Comparison of ENCODE assay signal across 31 mouse cellular contexts in genomic region chr1:130811316-130811715, GRCm38 (mm10). TPM values are rescaled to one million over a fixed set of nuclear protein-coding genes. Genes with fewer than 3 reads are reported as not detected.
"Had no signal": no experiment of that assay in that cellular context is flagged by ENCODE, and none has a peak within 500 bp of the region (broad histone marks: within the 10 kb centered on the region; RNA-seq: fewer than 3 reads in every experiment).

No protein-coding gene starts in this region.

- H3K4me2 ChIP-seq: kidney, embryonic 15.5 days; liver, embryonic 13.5 days; midbrain, embryonic 12.5 days; midbrain, embryonic 15.5 days; neural tube, embryonic 13.5 days; stomach, embryonic 15.5 days had no signal

- H3K9me3 ChIP-seq: kidney, embryonic 15.5 days; liver, embryonic 13.5 days; midbrain, embryonic 12.5 days; midbrain, embryonic 15.5 days; neural tube, embryonic 13.5 days; stomach, embryonic 15.5 days had no signal

- H3K36me3 ChIP-seq: kidney, embryonic 15.5 days; liver, embryonic 13.5 days; midbrain, embryonic 12.5 days; midbrain, embryonic 15.5 days; neural tube, embryonic 13.5 days; stomach, embryonic 15.5 days had no signal

- ATAC-seq: midbrain, embryonic 15.5 days had no signal

- H3K4me1 ChIP-seq: kidney, embryonic 15.5 days; liver, embryonic 13.5 days; midbrain, embryonic 12.5 days; midbrain, embryonic 15.5 days; neural tube, embryonic 13.5 days; stomach, embryonic 15.5 days had no signal

- H3K4me3 ChIP-seq: kidney, embryonic 15.5 days; left cerebral cortex, adult 2 months; liver, embryonic 13.5 days; midbrain, embryonic 12.5 days; midbrain, embryonic 15.5 days; myocyte; neural tube, embryonic 13.5 days; stomach, embryonic 15.5 days had no signal

- H3K27me3 ChIP-seq: kidney, embryonic 15.5 days; liver, embryonic 13.5 days; midbrain, embryonic 12.5 days; midbrain, embryonic 15.5 days; neural tube, embryonic 13.5 days; stomach, embryonic 15.5 days had no signal

- H3K27ac ChIP-seq: kidney, embryonic 15.5 days; left cerebral cortex, adult 2 months; liver, embryonic 13.5 days; midbrain, embryonic 12.5 days; midbrain, embryonic 15.5 days; neural tube, embryonic 13.5 days; stomach, embryonic 15.5 days had no signal

- H3K9ac ChIP-seq: kidney, embryonic 15.5 days; liver, embryonic 13.5 days; midbrain, embryonic 12.5 days; midbrain, embryonic 15.5 days; neural tube, embryonic 13.5 days; stomach, embryonic 15.5 days had no signal

- DNase-seq: kidney, postnatal 10 days; kidney, postnatal 36 days; layer of hippocampus, postnatal 36 days; liver, embryonic 13.5 days; lung, adult 2 months; lung, postnatal 14 days; lung, postnatal 4 days; retina, postnatal 1 day; right cerebral cortex, postnatal 25 days; spleen, adult 18-20 months; thymus, postnatal 25 days had no signal

RNA-seq across cellular contexts. Expression of gene Fcamr, which starts 10.6 kb away (rescaled TPM):
- total RNA-seq: layer of hippocampus, adult 8-10 months; layer of hippocampus, postnatal 10 days; layer of hippocampus, postnatal 36 days; left cerebral cortex, adult 2 months; left cerebral cortex, postnatal 10 days; left cerebral cortex, postnatal 36 days; megakaryocyte progenitor cell, adult 5-6 weeks; megakaryocyte-erythroid progenitor cell, adult 5-6 weeks; monocyte, adult 5-6 weeks; neutrophil, adult 5-6 weeks had no signal
- polyA plus RNA-seq: kidney, embryonic 15.5 days; limb, embryonic 11.5 days; liver, embryonic 13.5 days; liver, embryonic 16.5 days; lung, embryonic 16.5 days; midbrain, embryonic 12.5 days; midbrain, embryonic 15.5 days; myocyte; neural tube, embryonic 13.5 days; thymus, postnatal 0 days had no signal

RNA-seq across cellular contexts. Expression of gene Pigr, which starts 15.2 kb away (rescaled TPM):
- total RNA-seq: layer of hippocampus, adult 8-10 months; layer of hippocampus, postnatal 10 days; layer of hippocampus, postnatal 36 days; left cerebral cortex, postnatal 36 days; megakaryocyte progenitor cell, adult 5-6 weeks; megakaryocyte-erythroid progenitor cell, adult 5-6 weeks; monocyte, adult 5-6 weeks had no signal
- polyA plus RNA-seq: limb, embryonic 11.5 days; midbrain, embryonic 12.5 days; midbrain, embryonic 15.5 days; neural tube, embryonic 13.5 days had no signal

RNA-seq across cellular contexts. Expression of gene Fcmr, which starts 54.2 kb away (rescaled TPM):
- total RNA-seq: layer of hippocampus, adult 8-10 months; layer of hippocampus, postnatal 10 days; layer of hippocampus, postnatal 36 days; left cerebral cortex, adult 2 months; megakaryocyte progenitor cell, adult 5-6 weeks had no signal
- polyA plus RNA-seq: limb, embryonic 14.5 days; liver, embryonic 13.5 days; liver, embryonic 16.5 days; myocyte; neural tube, embryonic 13.5 days; thymus, postnatal 0 days had no signal
